Mouse (Mus musculus): ENCODE measurements around the gene Dpp4.

Dpp4 gene

DNA sequence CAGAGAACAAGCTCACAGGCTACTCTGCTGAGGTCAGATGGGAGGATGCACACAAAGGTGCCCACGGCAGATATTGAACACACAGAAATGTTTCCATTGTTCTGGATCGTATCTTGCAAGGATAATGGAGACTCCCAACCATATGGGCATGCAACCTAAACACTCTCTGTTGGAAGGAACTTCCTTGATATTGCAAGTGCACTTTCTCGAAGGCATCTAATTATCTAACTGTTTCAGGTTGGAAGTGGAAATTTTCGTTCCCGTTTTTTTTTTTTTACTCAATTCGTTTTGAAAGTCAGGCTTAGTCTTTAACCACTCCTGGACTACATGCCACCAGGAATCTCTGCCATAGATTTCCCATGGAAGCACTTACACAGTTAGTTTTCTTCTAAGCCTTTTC is 51.2 kb downstream of the Dpp4 start:
- no peak for DNase-seq (ENCODE audit: low read depth, low spot score)

DNA sequence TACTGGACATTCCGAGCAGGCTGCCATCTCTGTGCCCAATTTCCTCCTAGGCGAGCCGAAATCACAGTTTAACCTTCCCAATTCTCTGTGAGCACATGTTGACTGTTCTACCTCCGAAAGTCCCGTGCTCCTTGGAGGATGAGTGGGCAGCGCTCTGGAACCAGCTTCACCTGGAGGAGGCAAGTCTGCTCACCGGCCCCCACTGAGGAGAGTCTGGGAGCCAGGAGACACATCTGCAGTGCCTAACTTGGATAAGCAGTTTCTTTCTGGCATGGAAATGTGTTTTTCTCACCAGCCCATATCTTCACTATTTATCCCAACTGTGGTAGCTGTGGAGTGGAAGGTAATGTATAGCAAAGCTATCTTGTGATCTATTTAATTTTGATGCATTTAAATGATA is 54.8 kb downstream of the Dpp4 start:
- DNase-seq (ENCODE audit: low read depth, low spot score), result no peak

DNA sequence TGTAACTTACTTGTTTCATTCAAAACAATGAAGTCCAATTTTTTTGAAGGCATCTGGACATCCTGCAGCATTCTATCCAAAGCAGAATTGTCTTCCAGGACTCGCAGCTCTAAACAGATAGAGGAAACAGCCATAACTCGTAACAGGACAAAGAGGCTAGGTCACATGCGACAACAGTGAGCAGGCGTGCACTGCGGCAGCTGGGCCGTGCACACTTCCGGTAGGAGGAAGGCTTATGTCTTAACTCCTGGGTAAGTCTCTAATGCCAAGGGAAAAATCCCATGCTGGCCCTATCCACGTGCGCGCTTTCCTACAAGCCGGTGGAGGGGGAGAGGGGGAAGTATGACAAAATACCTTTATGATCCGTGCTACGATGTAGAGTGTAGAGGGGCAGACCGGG is 55.4 kb downstream of the Dpp4 start:
- DNase-seq (ENCODE audit: low read depth, low spot score), result no peak

DNA sequence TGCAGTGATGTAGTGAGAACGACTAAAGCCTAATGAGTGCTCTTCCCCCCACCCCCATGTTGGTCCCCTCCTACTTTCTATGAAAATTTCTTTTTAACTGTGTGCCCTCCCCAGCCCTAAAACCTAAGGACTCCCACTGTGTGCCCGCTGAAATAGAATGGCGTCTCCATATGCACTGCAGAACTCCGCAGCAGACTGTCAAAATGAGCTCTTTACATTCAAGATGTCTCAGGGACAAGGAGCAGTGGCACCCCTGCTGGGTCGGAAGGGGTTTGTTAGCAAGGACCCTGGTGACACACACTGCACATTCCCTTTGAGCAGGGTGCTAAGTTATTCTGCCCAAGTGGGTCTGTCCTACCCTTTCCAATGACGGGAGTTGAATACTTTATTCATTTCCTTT is 56.3 kb downstream of the Dpp4 start:
- no peak for DNase-seq (ENCODE audit: low read depth, low spot score)

DNA sequence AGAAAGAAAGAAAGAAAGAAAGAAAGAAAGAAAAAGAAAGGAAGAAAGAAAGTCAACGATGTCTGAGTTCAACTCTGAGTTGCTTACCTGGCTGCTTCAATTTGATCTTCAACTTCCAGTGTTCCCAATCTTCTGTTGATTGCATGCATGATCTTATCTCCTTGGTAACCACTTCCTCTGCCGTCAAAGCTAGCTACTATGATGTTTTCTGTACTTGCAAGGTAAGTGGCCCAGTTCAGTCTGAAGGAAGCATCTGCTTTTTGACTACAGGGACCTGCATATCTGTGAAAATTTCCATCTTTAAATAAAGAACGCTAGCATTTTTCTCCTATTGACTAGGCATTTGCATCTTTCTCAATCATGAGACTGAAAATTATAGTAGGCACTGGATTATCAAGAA is 60.0 kb downstream of the Dpp4 start:
- DNase-seq (ENCODE audit: low read depth, low spot score), result no peak

DNA sequence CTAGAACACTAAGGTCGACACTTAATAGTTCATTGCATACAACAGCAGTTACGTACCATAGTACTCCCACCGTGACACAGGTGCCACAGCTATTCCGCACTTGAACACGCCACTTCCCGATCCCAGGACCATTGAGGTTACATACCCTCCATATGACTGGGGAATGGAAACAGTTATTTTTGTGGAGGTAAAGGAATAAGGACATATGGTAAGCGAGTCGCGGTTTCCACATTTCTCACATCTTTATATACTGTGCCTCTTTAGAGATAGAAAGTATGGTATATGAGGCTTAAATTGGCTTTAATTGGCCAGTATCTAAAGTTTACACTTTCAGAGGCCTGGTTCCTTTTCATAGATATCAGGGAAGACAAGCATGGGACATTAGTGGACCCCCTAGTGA is 64.3 kb downstream of the Dpp4 start:
- DNase-seq (ENCODE audit: low read depth, low spot score), result no peak

DNA sequence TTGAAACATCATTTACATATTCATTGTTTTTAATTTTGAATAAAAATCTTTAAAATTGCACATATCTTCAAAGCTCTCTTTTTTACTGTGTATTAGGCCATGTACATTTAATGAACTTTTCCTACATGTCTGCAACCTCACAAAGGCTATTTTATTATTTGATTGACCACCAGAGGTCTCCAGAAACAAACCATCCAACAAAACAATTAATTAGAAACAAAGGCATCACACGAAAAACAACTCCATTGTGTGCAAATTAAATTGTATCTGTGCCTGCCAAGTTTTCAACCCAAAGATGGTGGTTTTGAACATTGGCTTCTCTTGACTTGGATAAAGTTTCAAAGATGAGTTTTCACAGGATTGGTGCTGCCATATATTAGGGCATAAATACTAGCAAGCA is 65.3 kb downstream of the Dpp4 start:
- DNase-seq (ENCODE audit: low read depth, low spot score), result no peak

DNA sequence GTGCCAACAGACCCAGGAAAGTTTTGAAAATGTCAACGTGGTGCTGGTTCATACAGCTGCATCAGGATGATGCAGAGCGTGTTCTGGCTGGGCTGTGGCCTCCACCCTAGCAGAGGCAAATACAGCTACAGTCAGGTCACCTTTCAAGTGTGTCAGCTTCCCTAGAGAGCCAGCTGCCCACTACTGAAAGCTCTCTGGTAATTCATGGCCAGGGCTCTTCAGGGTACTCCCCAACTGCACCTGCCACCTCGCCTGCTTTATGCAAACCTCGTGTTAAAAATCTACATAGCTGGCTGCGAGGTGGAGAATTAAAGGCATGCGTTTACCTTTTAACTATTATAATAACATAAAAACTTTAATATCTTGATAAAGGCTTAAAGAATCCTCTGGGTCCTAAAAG is 67.7 kb downstream of the Dpp4 start:
- DNase-seq (ENCODE audit: low read depth, low spot score), result no peak

DNA sequence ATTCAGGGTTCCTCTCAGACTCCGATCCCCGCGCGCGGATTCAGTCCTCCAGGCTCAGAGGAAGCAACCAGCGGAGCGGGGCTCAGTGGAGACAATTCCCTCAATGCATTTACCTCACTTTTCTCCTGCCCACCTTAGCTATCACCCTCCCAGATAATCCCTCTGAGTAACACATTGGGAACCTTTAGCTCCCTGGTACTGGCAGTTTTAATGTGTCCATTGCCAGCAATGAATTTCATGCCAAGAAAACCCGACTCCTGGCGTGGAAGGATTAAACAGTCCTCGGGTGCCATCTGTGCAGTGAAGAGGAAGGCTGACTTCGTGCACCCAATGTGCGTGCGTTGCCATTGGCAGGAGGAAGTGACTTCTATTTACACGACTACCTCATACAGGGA is 70.3 kb downstream of the Dpp4 start:
- no peak for DNase-seq (ENCODE audit: low read depth, low spot score)

DNA sequence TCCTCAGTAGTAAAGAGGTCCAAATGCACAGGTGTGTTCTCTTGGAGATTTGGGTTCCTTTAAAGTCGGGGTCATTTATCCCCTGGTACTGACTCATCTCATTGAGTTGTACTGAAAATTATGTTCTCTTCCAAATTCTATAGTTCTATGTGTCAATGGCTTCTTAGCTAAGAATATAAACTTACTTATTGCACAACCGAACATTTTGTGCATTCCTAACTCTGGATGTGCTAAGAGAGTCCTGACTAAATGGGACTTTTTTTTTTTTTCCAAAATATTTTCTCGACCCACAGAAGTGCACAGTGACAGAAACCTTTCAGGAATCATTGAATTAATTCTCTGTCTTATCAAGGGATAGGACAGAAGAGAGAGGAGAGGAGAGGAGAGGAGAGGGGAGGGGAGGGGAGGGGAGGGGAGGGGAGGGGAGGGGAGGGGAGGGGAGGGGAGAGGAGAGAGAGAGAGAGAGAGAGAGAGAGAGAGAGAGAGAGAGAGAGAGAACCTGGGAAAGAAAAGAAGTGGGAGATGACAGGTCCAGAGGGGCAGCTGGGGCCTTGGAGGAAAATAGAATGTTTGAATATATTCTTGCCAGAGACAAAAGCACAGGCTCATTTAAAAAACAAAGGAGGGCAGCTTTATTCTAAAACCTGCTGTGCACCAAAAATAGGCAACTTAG is 70.8 kb downstream of the Dpp4 start:
- DNase-seq (ENCODE audit: low read depth, low spot score), result no peak

DNA sequence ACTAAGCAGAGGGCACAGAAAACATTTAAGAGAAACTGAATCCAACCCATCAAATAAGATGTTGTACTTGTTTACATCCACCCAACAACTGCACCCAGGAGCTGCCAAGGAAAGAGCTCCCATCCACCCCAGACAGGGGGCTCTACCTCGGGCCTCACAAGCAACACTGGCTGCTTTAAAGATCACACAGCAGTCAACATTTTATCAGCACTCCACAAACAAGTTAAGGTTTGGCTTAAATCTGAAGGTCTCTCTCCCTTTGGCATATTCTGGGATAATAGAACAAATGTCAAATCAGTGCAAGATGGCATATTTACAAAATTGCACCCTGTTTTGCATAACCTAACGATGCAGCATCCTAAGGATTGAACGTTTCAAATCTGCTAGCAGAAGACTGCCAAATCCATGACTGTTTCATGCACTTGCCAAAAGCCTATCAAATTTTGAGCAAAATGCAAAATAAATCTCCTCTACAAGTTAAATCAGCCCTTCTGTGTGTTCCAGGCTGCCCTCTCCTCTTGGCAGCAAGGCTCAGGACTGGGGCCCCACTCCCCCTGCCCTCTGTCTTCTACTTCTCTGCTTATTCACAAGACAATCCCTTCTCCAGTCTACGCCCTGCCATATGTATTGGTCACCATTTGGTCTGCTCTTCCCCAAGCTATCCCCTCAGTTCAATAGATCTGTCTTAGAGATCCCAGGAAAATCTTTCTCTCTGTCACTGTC is 72.6 kb downstream of the Dpp4 start:
- no peak for DNase-seq (ENCODE audit: low read depth, low spot score)

DNA sequence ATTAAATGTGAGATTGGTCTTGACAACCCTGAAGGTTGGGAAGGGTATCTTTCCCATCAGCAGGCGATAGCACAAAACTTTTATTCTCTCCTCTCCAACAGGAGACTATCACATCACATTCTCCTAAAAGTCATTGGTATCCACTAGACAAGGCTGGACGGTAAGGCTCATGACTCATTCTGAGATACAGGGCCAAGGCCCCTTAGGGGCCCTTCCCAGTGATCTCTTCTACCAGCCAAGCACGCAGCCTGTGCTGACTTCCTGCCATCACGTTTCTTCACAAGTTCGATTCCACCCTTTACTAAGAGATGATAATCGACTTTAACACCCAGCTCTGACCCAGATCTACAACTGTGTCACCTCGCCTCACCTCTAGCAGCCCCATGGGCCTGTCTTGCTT is 74.9 kb downstream of the Dpp4 start:
- DNase-seq (ENCODE audit: low read depth, low spot score), result no peak

DNA sequence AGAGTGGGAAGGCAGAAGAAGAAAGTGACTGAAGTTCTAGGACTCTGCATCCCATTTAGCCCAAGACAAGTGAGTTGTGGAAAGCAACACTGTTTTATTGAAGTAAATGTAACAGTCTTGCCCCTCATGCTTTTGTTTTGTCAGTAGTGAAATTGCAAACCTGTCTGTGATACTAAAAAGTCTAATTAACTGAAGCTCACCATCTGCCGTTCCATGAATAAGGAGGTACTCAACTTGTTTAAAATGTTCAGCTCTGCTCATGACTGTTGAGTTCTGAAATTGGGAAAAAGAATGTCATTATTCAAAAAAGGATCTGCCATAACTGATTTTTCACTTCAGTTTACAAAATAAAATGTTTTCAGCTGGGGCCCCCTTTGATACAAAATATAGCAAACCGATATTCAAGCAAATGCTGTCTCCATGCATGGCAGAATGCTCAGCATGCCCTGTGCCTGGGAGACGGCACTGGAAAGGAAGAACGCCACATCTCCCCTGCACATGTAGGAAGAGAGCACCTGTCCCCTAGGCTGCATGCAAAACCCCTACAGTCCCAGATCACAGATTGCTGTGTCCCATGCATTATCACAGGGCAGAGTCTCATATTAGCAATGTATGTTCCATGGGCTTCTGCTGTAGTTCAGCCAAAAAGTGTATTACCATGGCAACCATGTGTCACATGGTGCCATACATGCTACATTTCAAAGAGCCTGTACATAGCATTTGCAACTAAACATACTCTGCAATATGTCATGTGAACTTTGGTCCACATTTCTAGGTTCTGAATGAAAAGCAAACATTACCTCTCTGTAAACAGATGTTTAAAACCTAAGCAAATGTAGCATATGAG is 77.4 kb downstream of the Dpp4 start:
- DNase-seq (ENCODE audit: low read depth, low spot score), result no peak

DNA sequence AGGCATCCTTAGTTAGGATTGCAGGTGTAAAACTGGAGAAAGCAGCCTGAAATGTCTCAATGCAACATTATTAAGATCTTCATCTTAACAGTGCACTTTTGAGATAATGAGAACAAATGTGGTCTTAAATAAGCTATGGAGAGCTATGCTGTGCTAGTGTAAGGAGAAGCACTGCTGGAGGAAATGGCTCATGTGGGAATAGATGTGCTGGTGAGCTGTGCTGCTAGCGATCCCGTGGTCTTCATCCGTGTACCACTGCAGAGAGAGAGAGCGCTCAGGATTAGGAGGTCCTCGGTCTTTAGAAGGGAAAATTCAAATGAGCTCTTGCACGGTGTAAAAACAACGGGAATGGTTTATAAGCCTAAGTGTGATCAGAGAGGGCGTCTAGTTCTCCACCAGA is 79.6 kb downstream of the Dpp4 start:
- no peak for DNase-seq (ENCODE audit: low read depth, low spot score)

DNA sequence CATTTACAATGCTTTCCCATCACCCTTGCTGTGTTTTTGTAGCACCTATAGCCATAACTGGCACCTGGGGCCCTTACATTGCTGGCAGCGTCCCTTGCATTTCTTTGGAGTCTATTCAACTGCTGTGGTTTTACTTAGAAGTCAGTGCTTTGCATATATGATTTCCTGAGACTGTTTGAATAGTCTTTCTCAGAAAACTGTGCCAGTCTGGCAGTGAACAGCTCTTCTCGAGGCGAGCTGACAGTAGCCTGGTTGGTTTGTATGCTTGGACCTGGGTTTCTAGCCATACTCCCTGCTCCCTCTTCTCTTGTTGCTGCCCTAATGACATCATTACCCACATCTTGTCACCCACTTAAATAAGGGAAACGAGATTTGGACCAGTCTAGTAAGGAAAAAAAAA is 80.1 kb downstream of the Dpp4 start:
- DNase-seq (ENCODE audit: low read depth, low spot score), result no peak

DNA sequence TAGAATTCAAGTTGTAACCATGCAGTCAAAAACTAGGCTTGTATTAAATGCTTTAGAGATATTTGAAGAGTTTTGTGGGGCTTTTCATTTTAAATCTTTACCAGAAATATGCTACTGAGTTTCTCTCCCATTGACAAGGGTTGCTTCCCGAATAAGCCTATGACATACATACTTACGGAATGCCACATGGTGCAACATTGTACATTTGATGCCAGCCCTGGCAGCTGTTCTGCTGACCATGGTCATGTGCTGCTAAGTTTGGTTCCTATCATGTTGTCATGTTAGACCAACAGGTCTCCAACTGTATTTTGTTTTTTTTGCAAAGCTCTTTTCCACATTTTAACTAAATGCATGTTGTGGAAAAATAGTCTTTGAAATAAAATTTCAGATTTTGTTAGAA is 86.6 kb downstream of the Dpp4 start:
- DNase-seq (ENCODE audit: low read depth, low spot score), result no peak

DNA sequence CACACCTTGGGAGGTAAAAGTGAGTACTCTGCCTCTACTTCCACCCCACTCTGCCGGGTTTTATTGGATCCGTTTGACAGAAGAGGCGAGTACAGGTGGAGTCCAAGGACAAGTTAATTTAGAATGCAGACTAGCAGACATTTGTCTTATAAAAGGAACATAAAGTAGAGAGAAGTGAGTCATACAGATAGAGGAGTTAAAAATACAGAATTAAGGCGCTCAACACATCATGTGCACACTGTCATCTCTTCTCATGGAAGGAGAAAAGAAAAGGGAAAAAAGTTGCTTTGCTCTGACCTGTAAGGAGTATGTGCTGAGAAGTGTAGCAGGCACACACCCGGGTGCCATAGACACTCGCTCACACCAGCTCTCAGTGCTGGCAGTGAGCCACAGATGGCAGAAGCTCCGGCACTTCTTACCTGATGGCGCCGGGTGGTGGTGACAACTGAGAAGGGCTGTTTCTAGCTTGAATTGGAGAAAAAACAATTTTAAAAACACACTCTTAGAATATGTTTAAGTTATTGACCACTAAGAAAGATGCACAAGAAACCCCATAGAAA is 88.9 kb downstream of the Dpp4 start:
- DNase-seq (ENCODE audit: low read depth, low spot score), result no peak

DNA sequence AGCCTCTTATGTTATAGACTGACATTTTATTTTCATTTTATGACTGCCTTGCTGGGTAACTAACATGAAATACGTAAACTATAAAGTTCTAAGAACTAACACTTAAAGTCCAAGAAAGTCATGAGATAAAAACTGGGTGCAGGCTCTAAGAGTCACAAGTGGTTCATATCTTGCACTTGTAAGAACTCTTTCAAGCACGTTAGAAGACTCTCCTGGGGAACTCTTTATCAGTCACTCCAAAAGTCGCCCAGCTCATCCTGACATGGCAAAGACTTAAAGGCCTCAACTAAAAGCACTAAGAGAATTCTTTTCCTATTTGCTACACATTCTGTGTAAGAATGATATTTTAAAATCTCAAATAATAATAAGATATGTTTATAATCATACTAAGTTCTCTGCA is 92.5 kb downstream of the Dpp4 start:
- no peak for DNase-seq (ENCODE audit: low read depth, low spot score)

DNA sequence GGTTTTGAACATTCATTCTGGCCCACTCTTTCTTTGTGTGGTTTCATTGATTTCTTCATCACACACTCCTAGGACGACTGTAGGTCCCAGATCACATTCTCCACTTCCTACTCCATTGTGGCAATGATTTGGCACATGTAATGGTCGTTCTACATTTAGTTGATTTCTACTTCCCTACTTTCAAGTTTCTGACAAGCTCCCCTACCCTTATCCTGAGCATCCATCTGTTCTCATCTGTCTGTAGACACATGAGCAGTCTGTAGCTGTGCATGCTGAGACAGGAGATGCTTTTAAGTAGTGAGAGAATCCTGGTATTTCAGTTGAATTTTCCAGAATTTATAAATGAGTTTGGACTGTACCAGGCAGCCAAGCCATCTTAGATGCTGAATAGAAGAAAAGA is 95.1 kb downstream of the Dpp4 start:
- DNase-seq (ENCODE audit: low read depth, low spot score), result no peak

DNA sequence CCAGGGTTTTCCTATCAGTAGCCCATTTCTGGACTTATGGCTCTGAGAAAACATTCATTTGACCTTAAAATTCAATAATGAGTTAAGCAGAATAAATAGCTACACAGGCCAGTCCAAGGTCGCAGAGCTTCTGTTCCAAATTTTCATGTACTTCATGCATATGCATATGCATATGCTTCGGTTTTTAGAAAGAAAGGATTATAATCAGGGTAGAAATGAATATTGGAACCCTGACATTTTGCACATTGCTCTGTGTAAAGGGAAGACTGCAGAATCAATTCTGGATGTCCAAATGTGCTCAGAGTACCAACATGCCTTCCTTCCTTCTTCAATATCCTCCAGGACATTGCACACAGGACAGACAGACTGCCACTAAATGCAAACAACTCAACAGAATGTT is 104.6 kb downstream of the Dpp4 start:
- DNase-seq (ENCODE audit: low read depth, low spot score), result no peak

DNA sequence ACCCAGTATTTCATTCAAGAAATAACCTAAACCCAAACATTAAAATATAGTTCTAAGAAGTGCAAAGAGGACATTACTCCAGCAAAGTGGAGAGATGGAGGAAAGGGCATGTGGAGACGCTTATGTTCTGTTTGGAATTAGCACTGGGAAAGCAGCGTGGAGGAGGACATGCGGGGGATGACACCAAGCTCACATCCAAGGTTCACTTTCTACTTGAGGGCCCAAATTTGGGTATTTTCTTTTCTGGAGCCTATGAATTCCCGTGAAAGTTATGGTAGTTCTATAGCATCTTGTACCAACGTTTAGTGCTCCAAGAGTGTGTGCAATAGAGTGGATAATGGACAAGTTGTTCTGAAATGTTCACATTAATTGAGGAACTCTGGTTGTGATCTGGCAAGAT is 105.1 kb downstream of the Dpp4 start:
- no peak for DNase-seq (ENCODE audit: low read depth, low spot score)

DNA sequence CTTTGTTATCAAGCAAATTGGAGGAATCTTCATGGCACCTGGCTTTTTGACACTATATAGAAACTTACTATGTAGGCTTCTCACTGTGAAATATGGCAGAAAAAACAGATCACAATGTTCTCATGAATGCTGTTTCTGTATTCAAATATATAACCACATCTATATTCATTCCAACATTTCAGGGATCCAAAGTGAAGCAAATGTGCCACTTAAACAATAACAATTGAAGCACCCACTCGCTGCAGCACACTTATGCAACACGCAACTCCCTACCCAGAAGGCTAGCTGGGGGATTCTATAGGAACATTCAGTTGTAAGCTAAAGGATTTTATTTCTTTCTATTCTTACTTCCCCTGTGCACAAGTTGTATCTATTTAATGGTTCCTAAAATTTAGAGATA is 110.3 kb downstream of the Dpp4 start:
- no peak for DNase-seq (ENCODE audit: low read depth, low spot score)

DNA sequence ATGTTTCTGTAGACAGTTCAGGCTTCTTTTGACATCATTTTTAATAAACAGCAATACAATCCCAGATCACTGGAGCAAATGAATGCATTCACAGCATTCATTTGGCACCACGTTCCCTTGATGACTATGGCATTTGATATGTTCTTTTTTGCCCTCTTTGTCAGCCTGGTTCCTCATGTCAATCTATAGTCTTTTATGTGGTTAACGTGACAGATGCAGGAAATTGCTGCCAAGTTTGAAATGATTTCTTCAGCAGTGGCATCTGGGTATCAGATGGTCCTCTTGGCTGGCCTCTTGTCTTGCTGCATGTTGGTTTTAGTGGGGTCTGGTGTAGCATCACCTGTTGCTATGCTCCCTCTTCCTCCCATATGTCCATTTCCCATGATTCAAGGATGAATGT is 118.2 kb downstream of the Dpp4 start:
- no peak for DNase-seq (ENCODE audit: low read depth, low spot score)

Data from WW6 (cell line).